ENCODE assay signal across 26 mouse cellular contexts in the genomic region with DNA sequence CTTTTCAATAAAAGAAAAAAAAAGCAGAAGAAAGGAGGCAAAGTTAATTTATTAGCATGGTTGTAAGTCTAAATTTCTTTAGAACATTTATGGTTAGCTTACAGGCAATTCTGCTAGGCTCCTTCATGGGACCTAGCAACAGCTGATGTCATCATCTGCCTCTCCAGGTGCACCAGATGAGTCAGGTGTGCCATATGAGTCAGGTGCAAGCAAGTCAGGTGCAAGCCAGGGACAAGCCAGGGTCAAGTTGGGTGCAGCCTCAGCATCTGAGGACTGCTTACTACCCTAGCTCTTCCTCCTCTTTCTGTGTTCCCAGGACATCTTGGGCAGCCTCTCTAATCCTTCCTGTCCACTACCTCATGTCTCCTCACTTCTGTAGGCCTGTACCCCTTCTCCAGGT. TPM values are rescaled to one million over a fixed set of nuclear protein-coding genes. Genes with fewer than 3 reads are reported as not detected.
"Had no signal": no experiment of that assay in that cellular context is flagged by ENCODE, and none has a peak within 500 bp of the region (broad histone marks: within the 10 kb centered on the region; RNA-seq: fewer than 3 reads in every experiment).

No protein-coding gene starts in this region.

- H3K27me3 ChIP-seq: liver, embryonic 15.5 days; lung, embryonic 15.5 days; midbrain, embryonic 13.5 days; neural tube, embryonic 13.5 days; neural tube, embryonic 15.5 days had no signal

- H3K4me1 ChIP-seq: liver, embryonic 15.5 days; lung, embryonic 15.5 days; midbrain, embryonic 13.5 days; neural tube, embryonic 13.5 days; neural tube, embryonic 15.5 days had no signal

- H3K4me2 ChIP-seq: liver, embryonic 15.5 days; lung, embryonic 15.5 days; midbrain, embryonic 11.5 days; midbrain, embryonic 13.5 days; neural tube, embryonic 13.5 days; neural tube, embryonic 15.5 days had no signal

- H3K9me3 ChIP-seq: liver, embryonic 15.5 days; lung, embryonic 15.5 days; midbrain, embryonic 13.5 days; neural tube, embryonic 13.5 days; neural tube, embryonic 15.5 days had no signal

- DNase-seq: liver, postnatal 0 days; lung, adult 2 months; lung, postnatal 14 days; lung, postnatal 36 days; right cerebral cortex, adult 18-20 months; right cerebral cortex, postnatal 25 days; right cerebral cortex, postnatal 4 days; spleen, adult 18-20 months; thymus, adult 18-20 months; thymus, postnatal 14 days; thymus, postnatal 36 days had no signal

- H3K4me3 ChIP-seq: liver, embryonic 15.5 days; lung, embryonic 15.5 days; midbrain, embryonic 13.5 days; myocyte; neural tube, embryonic 13.5 days; neural tube, embryonic 15.5 days had no signal

- H3K27ac ChIP-seq: liver, embryonic 15.5 days; lung, embryonic 15.5 days; macrophage; midbrain, embryonic 13.5 days; neural tube, embryonic 13.5 days; neural tube, embryonic 15.5 days had no signal

- H3K9ac ChIP-seq: liver, embryonic 15.5 days; liver, postnatal 0 days; lung, embryonic 15.5 days; midbrain, embryonic 13.5 days; neural tube, embryonic 13.5 days; neural tube, embryonic 15.5 days had no signal

- ATAC-seq: liver, postnatal 0 days; lung, postnatal 0 days; midbrain, embryonic 13.5 days; midbrain, embryonic 16.5 days had no signal

RNA-seq across cellular contexts. Expression of a gene that starts 24.6 kb away (rescaled TPM):
- total RNA-seq: megakaryocyte progenitor cell, adult 5-6 weeks had no signal
- polyA plus RNA-seq: liver, embryonic 15.5 days; liver, postnatal 0 days; lung, adult 2 months; lung, embryonic 15.5 days; lung, postnatal 0 days; macrophage; midbrain, embryonic 11.5 days; midbrain, embryonic 13.5 days; midbrain, embryonic 16.5 days; myocyte; neural tube, embryonic 11.5 days; neural tube, embryonic 13.5 days; neural tube, embryonic 15.5 days; small intestine, adult 2 months; stomach, embryonic 14.5 days; thymus, postnatal 0 days had no signal

RNA-seq across cellular contexts. Expression of a gene that starts 41.5 kb away (rescaled TPM):
- total RNA-seq: megakaryocyte progenitor cell, adult 5-6 weeks had no signal
- polyA plus RNA-seq: liver, embryonic 15.5 days; liver, postnatal 0 days; lung, adult 2 months; lung, embryonic 15.5 days; lung, postnatal 0 days; macrophage; midbrain, embryonic 11.5 days; midbrain, embryonic 13.5 days; midbrain, embryonic 16.5 days; myocyte; neural tube, embryonic 11.5 days; neural tube, embryonic 13.5 days; neural tube, embryonic 15.5 days; small intestine, adult 2 months; stomach, embryonic 14.5 days; thymus, postnatal 0 days had no signal

RNA-seq across cellular contexts. Expression of a gene that starts 41.6 kb away (rescaled TPM):
- total RNA-seq: megakaryocyte progenitor cell, adult 5-6 weeks had no signal
- polyA plus RNA-seq: liver, embryonic 15.5 days; liver, postnatal 0 days; lung, adult 2 months; lung, embryonic 15.5 days; lung, postnatal 0 days; macrophage; midbrain, embryonic 11.5 days; midbrain, embryonic 13.5 days; midbrain, embryonic 16.5 days; myocyte; neural tube, embryonic 11.5 days; neural tube, embryonic 13.5 days; neural tube, embryonic 15.5 days; small intestine, adult 2 months; stomach, embryonic 14.5 days; thymus, postnatal 0 days had no signal
